Mouse (Mus musculus) adrenal gland, postnatal 25 days (tissue): ENCODE results near the gene Dlx4. TPM values are rescaled to one million over a fixed set of nuclear protein-coding genes. Genes with fewer than 3 reads are reported as not detected.

ENCODE experiments used
- DNase-seq: peaks from one replicate; pipeline ENCODE4 v3.0.0; 2021; ENCODE audit warnings: mixed read lengths
- total RNA-seq: library from RNA; stranded (reverse); gene quantifications from 2 replicates; pipeline ENCODE4 v1.2.3, GENCODE M21; 2021

Gene Dlx4
- total RNA-seq, 1 experiment from 2014 or later, result not detected

GRCm38 (mm10) chr11:95102161-95102904, 43.7 kb downstream of the Dlx4 start:
- no peak for DNase-seq

GRCm38 (mm10) chr11:95101071-95101788, 44.8 kb downstream of the Dlx4 start:
- no peak for DNase-seq

GRCm38 (mm10) chr11:95100393-95100792, 45.7 kb downstream of the Dlx4 start:
- no peak for DNase-seq

GRCm38 (mm10) chr11:95098346-95099095, 47.5 kb downstream of the Dlx4 start:
- DNase-seq, result no peak

- no peak for DNase-seq
Observed at GRCm38 (mm10) chr11:95097889-95098288, 48.2 kb downstream of the Dlx4 start.

- DNase-seq, result no peak
Observed at GRCm38 (mm10) chr11:95096608-95097373, 49.3 kb downstream of the Dlx4 start.

- no peak for DNase-seq
Observed at GRCm38 (mm10) chr11:95095596-95095995, 50.5 kb downstream of the Dlx4 start.

- no peak for DNase-seq
Observed at GRCm38 (mm10) chr11:95093077-95093476, 53.0 kb downstream of the Dlx4 start.

Other genes starting within 250 kb of the Dlx4 start
- gene Col1a1, start 210.0 kb downstream of the Dlx4 start, total RNA-seq, result 74.0 and 116 TPM in 2 replicates
- gene Hils1, start 178.7 kb downstream of the Dlx4 start, total RNA-seq, result not detected in 2 replicates
- not detected in 2 replicates for gene Sgca, start 169.9 kb downstream of the Dlx4 start, total RNA-seq
- 125 and 146 TPM in 2 replicates for gene Ppp1r9b, start 155.2 kb downstream of the Dlx4 start, total RNA-seq
- gene Samd14, start 136.4 kb downstream of the Dlx4 start, total RNA-seq, result 3.0 and 4.4 TPM in 2 replicates
- 82.9 and 86.4 TPM in 2 replicates for gene Pdk2, start 104.9 kb downstream of the Dlx4 start, total RNA-seq
- gene Itga3, start 69.5 kb downstream of the Dlx4 start, total RNA-seq, result 36.8 and 40.7 TPM in 2 replicates
- gene Dlx3, start 26.1 kb downstream of the Dlx4 start, total RNA-seq, result not detected in 2 replicates
- not detected in 2 replicates for gene Tac4, start 115.3 kb upstream of the Dlx4 start, total RNA-seq
- gene Kat7, start 164.0 kb upstream of the Dlx4 start, total RNA-seq, result 51.7 and 58.0 TPM in 2 replicates
- 13.7 and 13.8 TPM in 2 replicates for gene Fam117a, start 190.8 kb upstream of the Dlx4 start, total RNA-seq
- gene Slc35b1, start 238.4 kb upstream of the Dlx4 start, total RNA-seq, result 51.8 and 53.9 TPM in 2 replicates